Mouse (Mus musculus): ENCODE results near the gene Foxj1. TPM values are rescaled to one million over a fixed set of nuclear protein-coding genes. Genes with fewer than 3 reads are reported as not detected.

Foxj1 gene
- polyA plus RNA-seq, 1 experiment from 2014 or later: 1.3 TPM

DNA sequence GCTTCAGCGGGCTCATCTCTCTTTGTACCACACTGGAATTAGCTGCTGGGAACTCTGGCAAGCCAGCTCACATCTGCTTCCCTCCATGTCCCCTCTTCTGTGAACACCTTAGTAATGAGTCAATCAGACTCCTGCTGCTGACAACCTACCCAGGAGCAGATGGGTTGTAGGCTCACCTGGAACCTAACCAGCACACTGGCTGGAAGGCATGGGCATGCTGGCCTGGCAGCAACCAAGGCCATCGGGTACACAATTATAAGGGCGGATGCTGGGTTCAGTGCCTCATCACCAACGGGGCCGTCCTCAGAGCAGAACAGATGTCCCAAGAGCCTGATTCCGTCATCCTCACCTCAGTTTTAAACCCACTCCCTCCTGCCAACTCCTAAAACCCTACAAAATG is 36.6 kb downstream of the Foxj1 start:
- H3K27ac ChIP-seq (ENCODE audit: low read depth): no peak overlapping the region
- ATAC-seq (ENCODE audit: insufficient read depth) (no peak), DNase-seq (no peak)
- H3K9ac ChIP-seq: peak overlapping the region; percentile 26; the same call in 1 of the 2 replicates
- no peaks in the 10 kb centered on the region for H3K4me1 ChIP-seq (ENCODE audit: insufficient read depth)
- H3K4me3 ChIP-seq (ENCODE audit: low read depth, low read length): no peak overlapping the region
- 88% methylated on average over 6 of the region's 6 CpGs for WGBS
- peaks cover 80% of the 10 kb centered on the region for H3K36me3 ChIP-seq (ENCODE audit: insufficient read depth)
- no peaks in the 10 kb centered on the region for H3K9me3 ChIP-seq (ENCODE audit: low read depth, low read length)
- H3K4me2 ChIP-seq: no peak overlapping the region
- no peak for TF ChIP-seq CTCF (IDR thresholded peaks at IDR 0.05; ENCODE audit: low read depth)
- no peaks in the 10 kb centered on the region for H3K27me3 ChIP-seq (ENCODE audit: insufficient read depth, low read length)

DNA sequence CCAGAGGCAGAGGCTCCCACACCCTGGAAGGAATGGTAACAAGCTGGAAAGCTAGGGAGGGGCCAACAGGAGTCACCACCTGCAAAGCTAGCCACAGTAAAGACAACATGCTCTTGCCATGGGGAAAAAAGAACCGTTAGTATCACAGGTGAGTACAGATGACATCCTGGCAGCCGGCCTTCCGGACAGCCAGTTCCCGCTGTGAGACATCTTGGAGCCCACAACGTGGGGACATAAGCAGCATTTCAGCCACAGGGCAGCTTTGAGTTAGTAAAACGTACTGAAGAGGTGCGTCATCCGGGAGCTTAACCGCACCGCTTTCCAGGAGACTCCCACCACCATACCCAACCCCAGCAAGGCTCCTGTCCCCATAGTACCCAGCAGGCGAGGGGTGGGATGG is 37.0 kb downstream of the Foxj1 start:
- ATAC-seq (ENCODE audit: insufficient read depth): no peak
- no peaks in the 10 kb centered on the region for H3K27me3 ChIP-seq (ENCODE audit: insufficient read depth, low read length)
- H3K4me2 ChIP-seq: no peak overlapping the region
- H3K9me3 ChIP-seq (ENCODE audit: low read depth, low read length): no peaks in the 10 kb centered on the region
- H3K27ac ChIP-seq (ENCODE audit: low read depth): no peak overlapping the region
- no peak overlapping the region for H3K9ac ChIP-seq
- 87% methylated on average over 11 of the region's 11 CpGs for WGBS
- DNase-seq: no peak
- H3K4me3 ChIP-seq (ENCODE audit: low read depth, low read length): no peak overlapping the region
- no peaks in the 10 kb centered on the region for H3K4me1 ChIP-seq (ENCODE audit: insufficient read depth)
- H3K36me3 ChIP-seq (ENCODE audit: insufficient read depth): peaks cover 76% of the 10 kb centered on the region
- no peak for TF ChIP-seq CTCF (IDR thresholded peaks at IDR 0.05; ENCODE audit: low read depth)

DNA sequence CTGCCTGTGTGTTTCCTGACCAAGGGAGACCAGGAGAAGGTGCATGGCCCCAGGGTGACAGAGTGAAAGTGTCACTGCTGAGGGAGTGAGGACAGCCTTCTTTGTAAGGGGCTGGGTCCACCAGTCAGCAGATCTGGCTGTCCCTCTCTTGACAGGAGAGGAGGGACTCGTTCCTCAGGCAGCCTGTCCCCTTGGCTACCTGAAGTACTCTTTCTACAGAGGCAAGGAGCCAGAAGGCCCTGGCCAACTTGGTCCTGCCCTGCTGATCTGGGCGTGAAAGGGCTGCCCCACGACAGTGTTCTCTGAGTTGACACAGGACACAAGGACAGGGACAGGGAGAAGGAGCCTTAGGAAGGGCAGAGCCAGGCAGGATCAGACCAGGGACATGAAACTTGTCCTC is 38.2 kb downstream of the Foxj1 start:
- H3K36me3 ChIP-seq (ENCODE audit: insufficient read depth): peaks cover 70% of the 10 kb centered on the region
- DNase-seq: no peak

DNA sequence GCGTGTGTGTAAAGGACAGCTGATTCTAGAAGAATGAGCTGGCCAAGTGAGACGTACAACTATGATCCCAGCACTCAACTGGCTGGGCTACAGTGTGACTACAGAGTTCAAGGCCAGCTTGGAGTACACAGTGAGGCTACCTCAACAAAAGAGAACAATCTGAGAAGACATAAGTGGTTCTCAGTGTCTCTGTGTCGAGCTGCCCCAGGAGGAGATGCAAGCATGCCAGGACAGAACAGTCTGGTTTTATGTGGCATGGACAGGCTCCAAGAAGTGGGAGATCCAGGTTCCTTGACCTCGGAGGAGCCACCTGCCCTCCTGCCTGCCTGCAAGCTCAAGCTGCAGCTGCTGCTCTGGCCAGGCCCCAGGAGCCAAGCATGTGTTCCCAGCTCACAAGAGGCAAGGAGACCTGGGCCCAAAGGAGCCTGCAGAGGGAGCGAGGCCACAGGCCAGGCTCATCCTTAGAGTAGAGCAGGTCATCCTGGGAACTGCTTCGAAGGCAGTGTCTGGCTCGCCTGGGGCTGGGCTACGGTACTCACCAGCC is 38.9 kb downstream of the Foxj1 start:
- H3K9me3 ChIP-seq (ENCODE audit: low read depth, low read length): no peaks in the 10 kb centered on the region
- no peak overlapping the region for H3K27ac ChIP-seq (ENCODE audit: low read depth)
- TF ChIP-seq CTCF (IDR thresholded peaks at IDR 0.05; ENCODE audit: low read depth): no peak
- H3K4me2 ChIP-seq: no peak overlapping the region
- no peaks in the 10 kb centered on the region for H3K27me3 ChIP-seq (ENCODE audit: insufficient read depth, low read length)
- H3K4me1 ChIP-seq (ENCODE audit: insufficient read depth): no peaks in the 10 kb centered on the region
- peaks cover 74% of the 10 kb centered on the region for H3K36me3 ChIP-seq (ENCODE audit: insufficient read depth)
- ATAC-seq (ENCODE audit: insufficient read depth): no peak
- H3K4me3 ChIP-seq (ENCODE audit: low read depth, low read length): no peak overlapping the region
- DNase-seq: no peak
- 83% methylated on average over 8 of the region's 8 CpGs for WGBS
- H3K9ac ChIP-seq: no peak overlapping the region

More for the DNA sequence above, 38.2 kb downstream of the Foxj1 start:
- 67% methylated on average over 3 of the region's 3 CpGs for WGBS
- Histone ChIP-seq H3K4me1 (ENCODE audit: insufficient read depth) (no peaks in the 10 kb centered on the region), H3K9ac (no peak overlapping the region), H3K27me3 (ENCODE audit: insufficient read depth, low read length) (no peaks in the 10 kb centered on the region), H3K9me3 (ENCODE audit: low read depth, low read length) (no peaks in the 10 kb centered on the region), H3K4me2 (no peak overlapping the region), H3K27ac (ENCODE audit: low read depth) (no peak overlapping the region), H3K4me3 (ENCODE audit: low read depth, low read length) (no peak overlapping the region)
- ATAC-seq (ENCODE audit: insufficient read depth): no peak
- TF ChIP-seq CTCF (IDR thresholded peaks at IDR 0.05; ENCODE audit: low read depth): no peak

DNA sequence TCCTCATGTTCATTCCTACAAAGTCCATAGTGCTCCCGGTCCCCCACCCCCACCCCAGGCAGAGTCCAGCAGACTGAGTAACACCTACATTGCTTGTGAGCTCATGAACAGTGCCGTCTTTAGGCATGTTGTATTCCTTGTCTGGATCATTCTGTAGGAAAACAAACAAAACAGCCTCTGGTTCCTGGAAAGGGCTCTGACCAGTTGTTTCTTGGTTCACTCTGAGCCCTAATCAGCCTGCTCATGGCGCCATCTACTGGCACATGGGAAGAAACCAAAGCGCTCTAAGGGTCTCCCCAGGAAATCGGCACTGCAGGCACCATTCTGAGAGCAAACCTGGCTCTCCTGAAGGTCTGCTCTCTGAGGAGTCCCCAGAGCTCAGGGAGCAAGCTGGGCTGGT is 40.9 kb downstream of the Foxj1 start:
- DNase-seq (peak; percentile 90), ATAC-seq (ENCODE audit: insufficient read depth) (peak; percentile 58; the same call in 1 of the 2 replicates)
- TF ChIP-seq CTCF (IDR thresholded peaks at IDR 0.05; ENCODE audit: low read depth): peak; percentile 83
- peaks cover 73% of the 10 kb centered on the region for H3K36me3 ChIP-seq (ENCODE audit: insufficient read depth)
- WGBS: 27% methylated on average over 5 of the region's 5 CpGs
- H3K9me3 ChIP-seq (ENCODE audit: low read depth, low read length): no peaks in the 10 kb centered on the region
- H3K9ac ChIP-seq: no peak overlapping the region
- H3K4me3 ChIP-seq (ENCODE audit: low read depth, low read length): no peak overlapping the region
- H3K27ac ChIP-seq (ENCODE audit: low read depth): no peak overlapping the region
- no peak overlapping the region for H3K4me2 ChIP-seq
- H3K4me1 ChIP-seq (ENCODE audit: insufficient read depth): no peaks in the 10 kb centered on the region
- H3K27me3 ChIP-seq (ENCODE audit: insufficient read depth, low read length): no peaks in the 10 kb centered on the region

DNA sequence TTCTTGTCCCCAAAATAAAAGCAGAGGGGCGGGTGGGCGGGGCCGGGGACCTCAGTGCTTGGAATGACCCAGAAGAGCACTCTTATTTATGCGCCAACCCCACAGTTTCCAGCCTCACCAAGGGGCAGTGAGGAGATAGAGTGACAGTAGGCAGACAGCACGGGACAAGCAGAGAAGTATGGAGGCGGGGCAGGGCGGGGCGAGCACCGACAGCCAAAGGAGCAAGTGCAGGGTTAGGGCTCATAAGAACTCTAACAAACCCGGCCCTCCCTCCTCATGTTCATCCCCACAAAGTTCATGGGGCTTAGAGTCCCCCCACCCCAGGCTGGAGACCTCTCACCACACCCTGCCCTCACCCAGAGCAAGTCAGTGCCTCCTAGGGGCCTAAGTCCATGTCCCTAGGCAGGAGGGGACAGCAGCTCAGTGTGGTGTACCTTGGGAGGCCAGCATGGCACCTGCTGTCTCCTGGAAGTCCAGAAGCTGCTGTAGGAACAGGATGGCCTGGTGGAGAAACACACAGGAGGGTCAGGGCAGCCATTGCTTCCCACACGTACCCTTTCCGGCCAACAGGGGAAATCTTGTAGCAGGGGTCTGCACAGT is 41.6 kb downstream of the Foxj1 start:
- DNase-seq (no peak), ATAC-seq (ENCODE audit: insufficient read depth) (no peak)
- TF ChIP-seq CTCF (IDR thresholded peaks at IDR 0.05; ENCODE audit: low read depth): no peak
- Histone ChIP-seq H3K9me3 (ENCODE audit: low read depth, low read length) (no peaks in the 10 kb centered on the region), H3K27ac (ENCODE audit: low read depth) (no peak overlapping the region), H3K4me1 (ENCODE audit: insufficient read depth) (no peaks in the 10 kb centered on the region), H3K4me2 (no peak overlapping the region), H3K9ac (no peak overlapping the region), H3K36me3 (ENCODE audit: insufficient read depth) (peaks cover 73% of the 10 kb centered on the region), H3K4me3 (ENCODE audit: low read depth, low read length) (no peak overlapping the region), H3K27me3 (ENCODE audit: insufficient read depth, low read length) (no peaks in the 10 kb centered on the region)
- WGBS: 82% methylated on average over 12 of the region's 12 CpGs

DNA sequence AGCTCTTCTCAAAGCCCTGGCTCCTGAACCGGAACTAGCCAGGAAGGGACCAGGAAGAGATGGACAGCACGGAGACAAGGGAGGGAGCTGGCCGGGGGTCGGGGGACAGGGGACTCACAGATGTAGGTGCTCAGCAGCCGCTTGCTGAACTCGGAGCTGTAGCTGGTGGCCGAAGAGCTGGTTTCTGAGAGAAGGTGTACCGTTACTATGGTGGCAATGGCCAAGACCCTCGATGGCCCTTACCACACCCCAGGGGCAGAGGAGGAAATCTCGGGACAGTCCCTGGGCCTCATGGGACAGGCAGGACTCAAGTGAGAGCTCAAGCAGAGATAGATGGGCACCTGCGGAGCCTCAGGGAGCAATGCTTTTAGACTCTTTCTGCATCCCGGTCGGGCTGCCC is 42.8 kb downstream of the Foxj1 start:
- no peak for ATAC-seq (ENCODE audit: insufficient read depth)
- no peak overlapping the region for H3K4me2 ChIP-seq

More for the DNA sequence above, 42.8 kb downstream of the Foxj1 start:
- H3K9me3 ChIP-seq (ENCODE audit: low read depth, low read length): no peaks in the 10 kb centered on the region
- no peak overlapping the region for H3K4me3 ChIP-seq (ENCODE audit: low read depth, low read length)
- no peak for TF ChIP-seq CTCF (IDR thresholded peaks at IDR 0.05; ENCODE audit: low read depth)
- H3K9ac ChIP-seq: no peak overlapping the region
- DNase-seq: no peak
- WGBS: 87% methylated on average over 13 of the region's 13 CpGs
- H3K27ac ChIP-seq (ENCODE audit: low read depth): no peak overlapping the region
- no peaks in the 10 kb centered on the region for H3K4me1 ChIP-seq (ENCODE audit: insufficient read depth)
- H3K36me3 ChIP-seq (ENCODE audit: insufficient read depth): peaks cover 78% of the 10 kb centered on the region
- H3K27me3 ChIP-seq (ENCODE audit: insufficient read depth, low read length): no peaks in the 10 kb centered on the region
